Mouse (Mus musculus): ENCODE data around the gene Cpt1c. TPM values are rescaled to one million over a fixed set of nuclear protein-coding genes. Genes with fewer than 3 reads are reported as not detected.

Gene Cpt1c
- polyA plus RNA-seq, 1 experiment: 5.6 TPM

DNA sequence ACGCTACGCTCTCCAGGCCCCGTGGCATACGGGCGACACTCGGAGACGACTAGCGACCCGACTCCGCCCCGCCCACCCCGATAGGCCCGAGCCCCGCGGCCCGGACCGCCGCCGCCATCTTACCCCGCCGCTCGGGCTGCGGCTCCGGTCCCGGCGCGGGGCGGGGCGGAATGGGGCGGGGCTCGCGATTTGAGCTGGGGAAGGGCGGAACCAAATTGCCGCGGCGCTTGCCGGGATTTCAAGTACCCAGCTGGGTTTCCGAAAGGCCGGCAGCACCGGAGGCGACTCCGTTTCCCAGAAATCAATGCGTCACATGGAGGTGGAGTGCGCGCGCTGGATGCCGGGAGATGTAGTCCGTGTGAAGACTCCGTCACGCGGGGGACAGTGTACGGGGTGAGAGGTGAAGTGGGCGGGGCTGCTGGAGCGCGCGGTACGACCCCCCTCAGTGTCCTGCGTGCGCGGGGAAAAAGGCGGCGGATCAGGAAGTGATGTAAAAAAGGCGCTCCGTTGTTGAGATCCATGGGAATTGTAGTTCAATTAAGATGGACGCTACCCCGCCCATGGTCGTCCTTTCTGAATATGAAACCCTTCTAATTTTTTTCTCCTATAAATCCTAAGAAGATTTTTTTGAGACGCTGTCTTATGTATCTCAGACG, 41.4 kb upstream of the Cpt1c start, which contains the start of gene Scaf1:
Scaf1 (minus strand) TSS at position 407 of the 656 bp plus-strand sequence.
- TF ChIP-seq POLR2A (IDR thresholded peaks at IDR 0.05; ENCODE audit: low read depth, low read length) (no peak), CTCF (conservative IDR thresholded peaks at IDR 0.05; ENCODE audit: insufficient read depth, insufficient read length, low read depth, low read length) (no peak)
- no peaks in the 10 kb centered on the region for H3K36me3 ChIP-seq (ENCODE audit: control insufficient read depth, insufficient read depth, low read length)
- peak within 1 kb of the TSS; percentile 90 for H3K4me3 ChIP-seq (ENCODE audit: insufficient read depth, low read depth, low read length)
- peak within 1 kb of the TSS; percentile 96 for H3K27ac ChIP-seq (ENCODE audit: insufficient read depth, low read depth, low read length)
- H3K4me1 ChIP-seq (ENCODE audit: control insufficient read depth, insufficient read depth, low read length): peaks cover 3% of the 10 kb centered on the region; the same call in 1 of the 2 replicates
- peak; percentile 100 for DNase-seq
- WGBS: 1% methylated on average over 69 of the region's 69 CpGs
- no peaks in the 10 kb centered on the region for H3K27me3 ChIP-seq (replicated peaks; ENCODE audit: control insufficient read depth, insufficient read depth, low read length)

DNA sequence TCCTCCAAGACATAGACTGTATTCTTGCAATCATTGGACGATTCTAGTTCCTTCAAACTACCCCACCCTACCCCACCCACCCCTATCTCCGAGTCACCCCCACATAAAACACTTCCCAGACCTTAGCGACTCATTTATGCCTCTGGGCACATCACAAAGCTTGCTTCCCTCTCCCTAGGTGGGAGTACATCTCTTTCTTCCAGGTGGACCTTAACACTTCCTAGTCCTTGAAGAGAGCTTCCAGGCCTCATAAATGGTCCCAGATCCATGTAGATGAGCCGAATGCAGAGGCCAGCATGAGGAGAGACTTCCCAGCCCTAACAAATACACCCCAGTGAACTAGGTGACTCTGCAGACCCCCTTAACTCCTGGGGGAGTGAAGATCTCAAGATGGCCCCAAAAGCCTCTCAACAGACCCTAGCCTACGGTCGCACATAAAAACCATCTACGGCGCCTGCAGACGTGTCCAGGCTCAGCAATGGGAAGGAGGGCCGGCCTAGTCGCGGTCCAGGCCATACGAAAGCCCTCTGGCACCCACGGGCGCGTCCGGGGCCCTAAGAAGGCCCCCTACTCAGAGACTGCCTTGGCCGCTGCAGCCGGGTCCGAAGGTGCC, 40.8 kb upstream of the Cpt1c start:
- Histone ChIP-seq H3K36me3 (ENCODE audit: control insufficient read depth, insufficient read depth, low read length) (no peaks in the 10 kb centered on the region), H3K4me3 (ENCODE audit: insufficient read depth, low read depth, low read length) (peak overlapping the region; percentile 90), H3K27ac (ENCODE audit: insufficient read depth, low read depth, low read length) (peak overlapping the region; percentile 32), H3K4me1 (ENCODE audit: control insufficient read depth, insufficient read depth, low read length) (peaks cover 3% of the 10 kb centered on the region; the same call in 1 of the 2 replicates), H3K27me3 (replicated peaks; ENCODE audit: control insufficient read depth, insufficient read depth, low read length) (no peaks in the 10 kb centered on the region)
- no peak for DNase-seq
- under 1% methylated on average over 20 of the region's 20 CpGs for WGBS
- no peak for TF ChIP-seq CTCF (conservative IDR thresholded peaks at IDR 0.05; ENCODE audit: insufficient read depth, insufficient read length, low read depth, low read length)
- no peak for TF ChIP-seq POLR2A (IDR thresholded peaks at IDR 0.05; ENCODE audit: low read depth, low read length)

- no peak for DNase-seq
- 96% methylated on average over 3 of the region's 3 CpGs for WGBS
- no peaks in the 10 kb centered on the region for H3K27me3 ChIP-seq (replicated peaks; ENCODE audit: control insufficient read depth, insufficient read depth, low read length)
- no peak overlapping the region for H3K4me3 ChIP-seq (ENCODE audit: insufficient read depth, low read depth, low read length)
- H3K27ac ChIP-seq (ENCODE audit: insufficient read depth, low read depth, low read length): no peak overlapping the region
- peaks cover 3% of the 10 kb centered on the region; the same call in 1 of the 2 replicates for H3K4me1 ChIP-seq (ENCODE audit: control insufficient read depth, insufficient read depth, low read length)
- TF ChIP-seq POLR2A (IDR thresholded peaks at IDR 0.05; ENCODE audit: low read depth, low read length): no peak
- no peak for TF ChIP-seq CTCF (conservative IDR thresholded peaks at IDR 0.05; ENCODE audit: insufficient read depth, insufficient read length, low read depth, low read length)
- no peaks in the 10 kb centered on the region for H3K36me3 ChIP-seq (ENCODE audit: control insufficient read depth, insufficient read depth, low read length)
Observed at GRCm38 (mm10) chr7:45014096-45014451, 39.4 kb upstream of the Cpt1c start.

DNA sequence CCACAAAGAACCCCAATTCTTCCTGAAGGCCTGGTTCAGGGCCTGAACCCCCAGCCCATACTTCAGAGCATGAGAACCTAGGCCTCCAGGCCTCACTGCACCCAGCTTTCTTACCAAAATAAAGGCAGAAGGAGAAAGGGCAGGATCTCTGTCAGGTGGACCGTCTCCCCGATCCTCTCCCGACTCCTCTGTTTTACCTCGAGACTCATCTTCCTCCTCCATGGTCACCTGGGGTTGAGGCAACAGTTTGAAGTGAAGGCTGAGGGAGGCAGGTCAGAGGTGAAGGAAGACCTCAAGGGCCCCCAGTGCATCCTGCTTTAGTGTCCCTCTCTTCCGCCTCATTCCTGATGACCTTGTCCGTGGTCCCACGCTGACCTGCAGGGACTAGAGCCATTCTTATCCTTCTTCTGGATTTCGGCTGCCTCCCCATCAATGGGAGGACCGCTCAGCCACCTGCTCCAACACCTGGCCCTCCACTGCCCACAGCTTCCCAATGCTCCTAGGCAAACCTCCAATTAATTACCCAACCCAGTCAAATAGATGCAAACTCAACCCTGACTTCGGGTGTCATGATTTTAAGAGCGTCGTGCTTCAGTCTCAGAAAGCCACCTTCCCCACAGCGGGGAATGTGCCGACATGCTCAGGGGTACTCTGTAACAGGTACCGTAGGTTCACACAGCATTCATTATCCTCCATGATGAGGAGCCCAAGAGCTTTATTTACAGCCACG, 38.9 kb upstream of the Cpt1c start:
- H3K4me1 ChIP-seq (ENCODE audit: control insufficient read depth, insufficient read depth, low read length): peaks cover 3% of the 10 kb centered on the region; the same call in 1 of the 2 replicates
- no peak for TF ChIP-seq POLR2A (IDR thresholded peaks at IDR 0.05; ENCODE audit: low read depth, low read length)
- no peak for TF ChIP-seq CTCF (conservative IDR thresholded peaks at IDR 0.05; ENCODE audit: insufficient read depth, insufficient read length, low read depth, low read length)
- H3K27me3 ChIP-seq (replicated peaks; ENCODE audit: control insufficient read depth, insufficient read depth, low read length): no peaks in the 10 kb centered on the region
- 93% methylated on average over 16 of the region's 16 CpGs for WGBS
- DNase-seq: no peak
- H3K36me3 ChIP-seq (ENCODE audit: control insufficient read depth, insufficient read depth, low read length): no peaks in the 10 kb centered on the region
- no peak overlapping the region for H3K4me3 ChIP-seq (ENCODE audit: insufficient read depth, low read depth, low read length)
- H3K27ac ChIP-seq (ENCODE audit: insufficient read depth, low read depth, low read length): no peak overlapping the region

GRCm38 (mm10) chr7:45012824-45013223, 38.2 kb upstream of the Cpt1c start:
- WGBS: 81% methylated on average over 4 of the region's 4 CpGs
- Histone ChIP-seq H3K4me3 (ENCODE audit: insufficient read depth, low read depth, low read length) (no peak overlapping the region), H3K36me3 (ENCODE audit: control insufficient read depth, insufficient read depth, low read length) (no peaks in the 10 kb centered on the region), H3K4me1 (ENCODE audit: control insufficient read depth, insufficient read depth, low read length) (no peaks in the 10 kb centered on the region; the same call in 1 of the 2 replicates), H3K27me3 (replicated peaks; ENCODE audit: control insufficient read depth, insufficient read depth, low read length) (no peaks in the 10 kb centered on the region), H3K27ac (ENCODE audit: insufficient read depth, low read depth, low read length) (no peak overlapping the region)
- no peak for DNase-seq
- no peak for TF ChIP-seq CTCF (conservative IDR thresholded peaks at IDR 0.05; ENCODE audit: insufficient read depth, insufficient read length, low read depth, low read length)
- no peak for TF ChIP-seq POLR2A (IDR thresholded peaks at IDR 0.05; ENCODE audit: low read depth, low read length)

DNA sequence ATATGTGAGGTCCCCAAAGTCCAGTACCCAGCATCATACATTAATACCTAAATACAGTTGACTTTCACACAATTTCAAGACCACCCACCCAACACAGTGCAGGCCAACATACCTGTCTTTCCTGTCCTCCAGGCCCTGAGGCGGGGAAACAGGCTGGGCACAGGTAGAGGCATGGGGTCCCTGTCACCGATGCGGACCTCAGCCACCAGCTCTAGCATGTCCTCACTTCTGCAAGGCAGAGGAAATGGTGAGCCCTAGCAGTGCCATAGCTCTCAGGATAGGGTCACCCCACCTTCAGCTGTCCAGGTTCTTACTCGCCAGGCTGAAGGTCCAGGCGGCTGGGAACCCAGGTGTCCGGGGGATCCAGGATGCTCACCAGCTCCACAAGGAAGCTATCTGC, 37.4 kb upstream of the Cpt1c start:
- Histone ChIP-seq H3K4me3 (ENCODE audit: insufficient read depth, low read depth, low read length) (no peak overlapping the region), H3K36me3 (ENCODE audit: control insufficient read depth, insufficient read depth, low read length) (no peaks in the 10 kb centered on the region; the same call in 1 of the 2 replicates), H3K4me1 (ENCODE audit: control insufficient read depth, insufficient read depth, low read length) (no peaks in the 10 kb centered on the region; the same call in 1 of the 2 replicates), H3K27ac (ENCODE audit: insufficient read depth, low read depth, low read length) (no peak overlapping the region), H3K27me3 (replicated peaks; ENCODE audit: control insufficient read depth, insufficient read depth, low read length) (no peaks in the 10 kb centered on the region)
- TF ChIP-seq CTCF (conservative IDR thresholded peaks at IDR 0.05; ENCODE audit: insufficient read depth, insufficient read length, low read depth, low read length) (no peak), POLR2A (IDR thresholded peaks at IDR 0.05; ENCODE audit: low read depth, low read length) (no peak)
- DNase-seq: no peak
- 99% methylated on average over 6 of the region's 6 CpGs for WGBS

DNA sequence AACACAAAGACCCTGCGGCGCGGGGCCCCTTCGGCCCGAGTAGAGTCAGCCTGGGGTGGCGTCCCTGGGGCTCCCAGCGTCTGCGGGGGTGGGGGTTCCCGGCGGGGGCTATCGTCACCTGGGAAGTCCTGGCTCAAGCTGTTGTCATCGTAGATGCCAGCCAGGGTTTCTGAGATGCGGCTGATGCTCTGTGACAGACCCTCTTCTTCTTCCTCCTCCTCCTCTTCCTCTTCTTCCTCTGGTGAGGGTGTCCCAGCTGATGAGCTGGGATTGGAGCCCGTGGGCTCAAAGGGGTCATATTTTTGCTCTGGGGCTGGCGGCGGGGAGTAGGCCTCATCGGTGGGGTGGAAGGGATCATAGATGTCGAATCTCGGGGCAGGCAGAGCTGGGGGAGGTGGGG, 33.8 kb upstream of the Cpt1c start:
- no peak for TF ChIP-seq CTCF (conservative IDR thresholded peaks at IDR 0.05; ENCODE audit: insufficient read depth, insufficient read length, low read depth, low read length)
- no peak for TF ChIP-seq POLR2A (IDR thresholded peaks at IDR 0.05; ENCODE audit: low read depth, low read length)
- Histone ChIP-seq H3K4me1 (ENCODE audit: control insufficient read depth, insufficient read depth, low read length) (no peaks in the 10 kb centered on the region), H3K27me3 (replicated peaks; ENCODE audit: control insufficient read depth, insufficient read depth, low read length) (no peaks in the 10 kb centered on the region), H3K4me3 (ENCODE audit: insufficient read depth, low read depth, low read length) (no peak overlapping the region), H3K27ac (ENCODE audit: insufficient read depth, low read depth, low read length) (no peak overlapping the region), H3K36me3 (ENCODE audit: control insufficient read depth, insufficient read depth, low read length) (peaks cover 2% of the 10 kb centered on the region)
- DNase-seq: no peak
- WGBS: 91% methylated on average over 19 of the region's 19 CpGs
